Mouse (Mus musculus) left cerebral cortex, adult 8-10 months (tissue): ENCODE results near the gene Adamts14. TPM values are rescaled to one million over a fixed set of nuclear protein-coding genes. Genes with fewer than 3 reads are reported as not detected.

Experiments used
- DNase-seq, 2 experiments: peaks; one replicate each; pipeline ENCODE4 v3.0.0; 2022; ENCODE audit warnings: low spot score in 2 of 2
- total RNA-seq, 4 experiments: library from RNA; stranded (reverse); gene quantifications; 2 replicates each; pipeline ENCODE4 v1.2.4; 2022

Gene Adamts14
- total RNA-seq, 4 experiments from 2014 or later: 0.09 to 0.27 (median 0.18) TPM

GRCm38 (mm10) chr10:61234319-61234718 is 38.9 kb downstream of the Adamts14 start:
- no peak for DNase-seq

GRCm38 (mm10) chr10:61232858-61233567 is 40.2 kb downstream of the Adamts14 start:
- DNase-seq: no peak

- DNase-seq: no peak
These were observed 41.5 kb downstream of the Adamts14 start for GRCm38 (mm10) chr10:61231756-61232155.

GRCm38 (mm10) chr10:61226784-61227396 is 46.3 kb downstream of the Adamts14 start:
- no peak for DNase-seq

GRCm38 (mm10) chr10:61225694-61226093 is 47.5 kb downstream of the Adamts14 start:
- no peak for DNase-seq

- DNase-seq: no peak
These were observed 53.9 kb downstream of the Adamts14 start for GRCm38 (mm10) chr10:61219318-61219717.

- DNase-seq: no peak
These were observed 57.1 kb downstream of the Adamts14 start for GRCm38 (mm10) chr10:61216163-61216562.

- DNase-seq: no peak
These were observed 57.6 kb downstream of the Adamts14 start for GRCm38 (mm10) chr10:61215658-61216057.

- DNase-seq: no peak
These were observed 60.4 kb downstream of the Adamts14 start for GRCm38 (mm10) chr10:61212817-61213216.

GRCm38 (mm10) chr10:61211743-61212142 is 61.5 kb downstream of the Adamts14 start:
- DNase-seq: peak in 1 of 2 experiments; percentile 5

GRCm38 (mm10) chr10:61211105-61211504 is 62.1 kb downstream of the Adamts14 start:
- no peak for DNase-seq

GRCm38 (mm10) chr10:61208114-61208684 is 65.0 kb downstream of the Adamts14 start:
- DNase-seq: no peak

- no peak for DNase-seq
These were observed 69.3 kb downstream of the Adamts14 start for GRCm38 (mm10) chr10:61203930-61204329.

- DNase-seq: no peak
These were observed 71.5 kb downstream of the Adamts14 start for GRCm38 (mm10) chr10:61201596-61202318.

GRCm38 (mm10) chr10:61200998-61201397 is 72.2 kb downstream of the Adamts14 start:
- DNase-seq: no peak

- DNase-seq: no peak
These were observed 72.9 kb downstream of the Adamts14 start for GRCm38 (mm10) chr10:61200232-61200820.

GRCm38 (mm10) chr10:61199566-61200213 is 73.5 kb downstream of the Adamts14 start:
- DNase-seq: peak; percentile 26 to 45

- no peak for DNase-seq
These were observed 77.4 kb downstream of the Adamts14 start for GRCm38 (mm10) chr10:61195718-61196291.

- DNase-seq: no peak
These were observed 78.0 kb downstream of the Adamts14 start for GRCm38 (mm10) chr10:61195216-61195615.

GRCm38 (mm10) chr10:61194611-61195010 is 78.6 kb downstream of the Adamts14 start:
- no peak for DNase-seq

GRCm38 (mm10) chr10:61188010-61188409 is 85.2 kb downstream of the Adamts14 start:
- no peak for DNase-seq
